Mouse (Mus musculus) liver, adult 2 months (tissue): ENCODE data around the gene Lactbl1.

Experiments used
- CTCF ChIP-seq: fragments of 200-500 bp; IDR thresholded peaks from 2 replicates; pipeline ENCODE4 v1.5.1; 2011; ENCODE audit warnings: low read depth, low read length, control low read depth
- POLR2A ChIP-seq: fragments of 200-500 bp; IDR thresholded peaks from 2 replicates; pipeline ENCODE4 v1.6.1; 2011; ENCODE audit warnings: low read length, control low read depth; ENCODE audit not compliant: insufficient read depth; ENCODE audit errors: extremely low read depth

- no peak for TF ChIP-seq POLR2A
- TF ChIP-seq CTCF, result no peak
Observed at GRCm38 (mm10) chr4:136638230-136638750, 15.9 kb downstream of the Lactbl1 start.
